Mouse (Mus musculus) limb, embryonic 15.5 days (tissue): ENCODE measurements around the gene I0C0044D17Rik. TPM values are rescaled to one million over a fixed set of nuclear protein-coding genes. Genes with fewer than 3 reads are reported as not detected.

Experiments used
- ATAC-seq: fragments of 200-750 bp; cut with Nextera tagmentation; 2 replicates; pipeline ENCODE4 v1.8.0; 2017; ENCODE audit warnings: low read depth, moderate TSS enrichment; ENCODE audit not compliant: insufficient number of reproducible peaks, low FRiP score, low TSS enrichment
- H3K27ac ChIP-seq: fragments of 300-500 bp; sonication (generic); 2 replicates; pipeline ENCODE4 v1.5.1; 2015; ENCODE audit warnings: moderate library complexity, mild to moderate bottlenecking, inconsistent platforms
- H3K27me3 ChIP-seq: fragments of 300-500 bp; sonication (generic); 2 replicates; pipeline ENCODE4 v1.6.1; 2015; ENCODE audit warnings: inconsistent platforms
- H3K36me3 ChIP-seq: fragments of 300-500 bp; sonication (generic); 2 replicates; pipeline ENCODE4 v1.6.1; 2015; ENCODE audit warnings: inconsistent platforms
- H3K4me1 ChIP-seq: fragments of 300-500 bp; sonication (generic); 2 replicates; pipeline ENCODE4 v1.6.1; 2015; ENCODE audit warnings: inconsistent platforms
- H3K4me2 ChIP-seq: fragments of 300-500 bp; sonication (generic); 2 replicates; pipeline ENCODE4 v1.6.1; 2015; ENCODE audit warnings: mild to moderate bottlenecking, inconsistent platforms
- H3K4me3 ChIP-seq: fragments of 300-500 bp; sonication (generic); 2 replicates; pipeline ENCODE4 v1.5.1; 2015; ENCODE audit warnings: mild to moderate bottlenecking, inconsistent platforms
- H3K9ac ChIP-seq: fragments of 300-500 bp; sonication (generic); 2 replicates; pipeline ENCODE4 v1.6.1; 2015; ENCODE audit warnings: inconsistent platforms
- H3K9me3 ChIP-seq: fragments of 300-500 bp; sonication (generic); 2 replicates; pipeline ENCODE4 v1.6.1; 2016; ENCODE audit warnings: inconsistent platforms
- WGBS: fragments of 180-500 bp; shearing (Covaris S2); methylation state at CpG from one replicate; pipeline ENCODE4 v1.1.7; 2015; 5-methylcytosine and 5-hydroxymethylcytosine counted together
- polyA plus RNA-seq: library from polyadenylated mRNA; unstranded; fragments of >200 nt; fragmentation: Nextera tagmentation; extraction: Ambion mirVana; gene quantifications from 2 replicates; pipeline ENCODE4 v1.2.1, GENCODE M21; 2015

Gene I0C0044D17Rik
- polyA plus RNA-seq, 1 experiment from 2014 or later, result not detected

DNA sequence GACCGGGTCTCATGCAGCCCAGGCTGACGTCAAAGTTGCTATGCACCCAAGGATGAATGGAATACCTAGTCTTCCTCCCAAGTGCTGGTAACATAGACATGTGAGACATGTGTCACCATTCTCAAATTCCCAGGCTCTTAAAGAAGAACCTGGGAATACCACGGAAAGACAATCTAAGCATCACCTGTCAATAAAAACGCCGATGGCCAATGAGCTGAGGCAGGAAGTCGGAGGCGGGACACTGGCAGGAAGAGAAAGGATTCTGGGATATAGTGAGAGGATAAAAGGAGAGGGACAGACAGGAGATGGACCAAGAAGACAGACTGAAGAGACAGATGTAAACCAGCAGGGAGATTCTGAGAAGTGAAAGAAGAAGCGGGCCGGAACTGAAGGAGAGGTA, 30.2 kb downstream of the I0C0044D17Rik start:
- H3K4me2 ChIP-seq, result no peak overlapping the region
- WGBS, result 89% methylated on average over 9 of the region's 9 CpGs

DNA sequence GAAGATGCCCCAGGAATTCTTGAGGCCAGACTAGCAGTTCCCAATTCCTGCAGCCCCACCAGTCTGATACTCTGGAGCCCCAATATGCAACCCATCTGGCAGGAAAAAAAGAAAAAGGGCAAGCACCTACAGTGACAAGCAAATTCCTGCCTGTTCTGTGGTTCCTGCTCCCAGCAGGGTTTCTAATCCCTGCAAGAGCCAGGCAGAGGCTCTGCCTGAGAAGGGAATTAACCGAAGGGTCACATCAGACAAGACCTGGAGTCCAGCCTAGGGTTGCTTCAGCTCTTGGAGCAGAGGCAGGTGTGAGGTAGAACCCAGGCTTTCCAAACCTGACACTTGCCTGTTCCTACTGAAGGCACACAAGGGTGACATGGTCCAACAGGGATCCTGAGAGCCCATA, 32.9 kb downstream of the I0C0044D17Rik start:
- ATAC-seq, result no peak
- 46% methylated on average over 1 of the region's 1 CpGs for WGBS
- Histone ChIP-seq H3K36me3 (no peaks in the 10 kb centered on the region), H3K27me3 (no peaks in the 10 kb centered on the region), H3K4me3 (no peak overlapping the region), H3K27ac (no peak overlapping the region), H3K9me3 (no peaks in the 10 kb centered on the region), H3K4me1 (peaks cover 33% of the 10 kb centered on the region), H3K9ac (no peak overlapping the region), H3K4me2 (no peak overlapping the region)

More for the DNA sequence above, 30.2 kb downstream of the I0C0044D17Rik start:
- no peak overlapping the region for H3K9ac ChIP-seq
- H3K27ac ChIP-seq, result no peak overlapping the region
- peaks cover 44% of the 10 kb centered on the region for H3K4me1 ChIP-seq
- no peaks in the 10 kb centered on the region for H3K9me3 ChIP-seq
- no peak overlapping the region for H3K4me3 ChIP-seq
- H3K36me3 ChIP-seq, result no peaks in the 10 kb centered on the region
- ATAC-seq, result no peak
- H3K27me3 ChIP-seq, result no peaks in the 10 kb centered on the region

DNA sequence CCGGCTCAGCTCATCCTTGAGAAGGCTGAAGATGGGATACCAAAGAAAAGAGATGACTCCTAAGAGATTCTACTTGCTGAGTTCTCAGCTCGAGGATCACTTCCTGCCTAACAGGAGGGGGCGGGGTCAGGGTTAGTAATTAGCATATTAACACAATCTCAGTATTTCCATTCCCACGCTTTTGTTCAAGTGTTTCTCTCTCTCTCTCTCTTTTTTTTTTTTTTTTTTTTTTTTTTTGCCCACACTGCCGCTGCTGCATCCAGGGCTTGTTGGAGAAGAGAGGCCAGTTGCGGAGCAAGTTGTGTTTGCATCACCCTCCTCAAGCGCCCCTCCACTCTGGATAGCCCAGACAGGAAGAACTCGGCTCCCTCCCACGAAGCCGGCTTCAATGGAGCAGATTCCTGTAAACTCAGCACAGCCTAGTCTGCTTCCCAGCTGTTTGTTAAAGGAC, 33.8 kb downstream of the I0C0044D17Rik start:
- H3K36me3 ChIP-seq, result no peaks in the 10 kb centered on the region
- H3K27ac ChIP-seq, result peak overlapping the region; percentile 63
- H3K27me3 ChIP-seq, result no peaks in the 10 kb centered on the region
- no peak for ATAC-seq
- no peaks in the 10 kb centered on the region for H3K9me3 ChIP-seq
- 4% methylated on average over 10 of the region's 10 CpGs for WGBS
- peak overlapping the region; percentile 31 for H3K4me2 ChIP-seq
- peak overlapping the region; percentile 16 for H3K4me3 ChIP-seq
- peaks cover 26% of the 10 kb centered on the region for H3K4me1 ChIP-seq
- H3K9ac ChIP-seq, result no peak overlapping the region

DNA sequence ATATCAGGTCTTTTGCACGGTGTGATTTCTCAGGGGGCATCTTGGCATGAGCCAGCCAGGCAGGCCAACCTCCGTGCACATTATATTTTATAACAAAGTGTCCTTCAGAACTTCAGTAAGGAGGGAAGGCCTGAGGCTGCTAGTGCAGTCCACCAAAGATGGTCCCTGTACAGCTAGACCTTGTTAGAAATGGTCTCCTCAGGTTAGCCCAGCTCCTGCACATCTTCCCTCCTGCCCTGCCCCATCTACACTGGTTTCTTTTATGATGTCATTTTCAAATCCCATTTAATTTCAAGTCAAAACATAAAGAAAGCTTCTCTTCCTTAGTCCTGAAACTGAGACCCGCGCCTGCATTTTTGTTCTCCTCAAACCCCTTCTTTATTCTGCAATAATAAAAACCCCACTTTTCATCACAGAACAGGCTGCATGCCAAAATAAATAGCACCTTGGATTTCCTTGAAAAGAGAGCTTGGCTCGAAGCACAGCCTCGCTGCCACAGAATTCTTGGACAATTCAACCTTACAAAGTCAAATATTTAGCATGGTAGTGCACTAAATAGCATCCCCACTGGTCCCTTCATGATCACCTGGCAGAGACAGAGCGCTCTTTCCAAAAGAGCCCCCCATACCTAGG, 34.4 kb downstream of the I0C0044D17Rik start:
- H3K4me2 ChIP-seq, result peak overlapping the region; percentile 31
- H3K4me3 ChIP-seq, result peak overlapping the region; percentile 16
- ATAC-seq, result no peak
- H3K27ac ChIP-seq, result peak overlapping the region; percentile 63
- peaks cover 25% of the 10 kb centered on the region for H3K4me1 ChIP-seq
- no peaks in the 10 kb centered on the region for H3K27me3 ChIP-seq
- no peaks in the 10 kb centered on the region for H3K9me3 ChIP-seq
- 36% methylated on average over 7 of the region's 7 CpGs for WGBS
- no peak overlapping the region for H3K9ac ChIP-seq
- H3K36me3 ChIP-seq, result no peaks in the 10 kb centered on the region

DNA sequence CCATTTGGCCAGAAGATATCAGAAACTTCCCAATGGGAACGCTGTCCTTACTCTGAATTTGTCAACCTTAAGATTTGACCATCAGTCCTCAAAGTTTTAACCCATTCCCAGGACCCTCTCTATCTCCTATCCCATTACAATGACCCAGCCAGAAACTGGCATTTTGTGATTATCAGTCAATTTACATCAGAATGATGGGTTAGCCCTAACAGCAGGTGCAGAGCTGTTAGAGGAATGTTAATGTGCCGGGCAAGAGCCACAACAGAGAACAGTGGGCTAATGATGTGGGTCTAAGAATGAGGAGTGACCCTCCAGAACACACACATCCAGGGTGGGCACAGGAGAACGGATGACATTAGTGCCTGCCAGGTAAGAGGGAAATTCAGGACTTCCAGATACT, 37.4 kb downstream of the I0C0044D17Rik start:
- H3K27ac ChIP-seq, result no peak overlapping the region
- H3K4me3 ChIP-seq, result no peak overlapping the region
- no peak for ATAC-seq
- WGBS, result 49% methylated on average over 3 of the region's 3 CpGs
- H3K27me3 ChIP-seq, result no peaks in the 10 kb centered on the region
- H3K9ac ChIP-seq, result no peak overlapping the region
- H3K4me2 ChIP-seq, result no peak overlapping the region
- no peaks in the 10 kb centered on the region for H3K36me3 ChIP-seq
- H3K4me1 ChIP-seq, result peaks cover 25% of the 10 kb centered on the region
- H3K9me3 ChIP-seq, result no peaks in the 10 kb centered on the region

DNA sequence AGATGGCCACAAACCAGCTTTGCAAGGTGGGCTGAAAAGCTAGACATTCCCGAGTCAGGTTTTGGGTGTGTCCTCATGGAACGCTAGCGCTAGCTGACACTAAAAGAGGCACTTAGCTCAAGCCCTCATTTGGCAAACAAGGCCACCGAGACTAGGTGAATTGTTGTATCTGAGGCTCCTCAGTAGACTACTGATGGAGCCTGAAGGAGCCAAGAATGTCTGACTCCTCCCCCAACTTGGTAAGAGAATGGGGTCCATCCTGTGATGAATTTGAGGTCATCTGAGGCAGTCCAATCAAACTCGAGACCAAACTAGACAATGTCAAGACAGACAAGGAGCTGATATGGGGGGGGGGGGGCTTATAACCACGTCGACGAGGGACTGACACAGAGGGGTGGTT, 37.8 kb downstream of the I0C0044D17Rik start:
- Histone ChIP-seq H3K9me3 (no peaks in the 10 kb centered on the region), H3K27ac (no peak overlapping the region), H3K4me1 (peaks cover 25% of the 10 kb centered on the region), H3K9ac (no peak overlapping the region), H3K27me3 (no peaks in the 10 kb centered on the region), H3K36me3 (no peaks in the 10 kb centered on the region), H3K4me3 (no peak overlapping the region), H3K4me2 (no peak overlapping the region)
- WGBS, result 53% methylated on average over 8 of the region's 8 CpGs
- no peak for ATAC-seq

DNA sequence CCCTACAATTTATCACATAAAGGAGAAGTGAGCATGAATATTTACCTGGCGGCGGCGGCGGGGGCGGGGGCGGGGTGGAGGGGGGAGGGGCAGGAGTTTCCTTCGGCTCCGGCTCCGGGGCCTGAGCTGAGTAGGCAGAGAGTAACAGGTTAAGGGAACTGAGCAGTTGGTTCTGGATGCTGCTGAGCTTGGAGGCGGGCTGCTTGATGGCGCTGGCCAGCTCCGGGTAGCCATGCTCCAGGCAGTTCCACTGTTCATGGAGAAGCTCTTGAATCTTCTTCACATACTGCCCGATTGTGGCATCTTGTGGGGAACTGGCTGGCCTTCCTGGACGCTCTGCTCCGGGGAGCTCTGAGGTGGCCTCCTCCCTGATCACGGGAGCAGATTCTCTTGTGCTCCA, 45.4 kb downstream of the I0C0044D17Rik start:
- 18% methylated on average over 16 of the region's 16 CpGs for WGBS
- ATAC-seq, result no peak
- H3K4me3 ChIP-seq, result no peak overlapping the region
- 0 out of 2 replicates have a peak, but pooled peaks cover 3% of the 10 kb centered on the region for H3K27me3 ChIP-seq
- 0 out of 2 replicates have a peak, but pooled peaks cover 1% of the 10 kb centered on the region for H3K36me3 ChIP-seq
- H3K9ac ChIP-seq, result no peak overlapping the region
- peak overlapping the region; percentile 12; the same call in 1 of the 2 replicates for H3K4me2 ChIP-seq
- peaks cover 38% of the 10 kb centered on the region for H3K4me1 ChIP-seq
- no peak overlapping the region; the same call in 1 of the 2 replicates for H3K27ac ChIP-seq
- H3K9me3 ChIP-seq, result no peaks in the 10 kb centered on the region

DNA sequence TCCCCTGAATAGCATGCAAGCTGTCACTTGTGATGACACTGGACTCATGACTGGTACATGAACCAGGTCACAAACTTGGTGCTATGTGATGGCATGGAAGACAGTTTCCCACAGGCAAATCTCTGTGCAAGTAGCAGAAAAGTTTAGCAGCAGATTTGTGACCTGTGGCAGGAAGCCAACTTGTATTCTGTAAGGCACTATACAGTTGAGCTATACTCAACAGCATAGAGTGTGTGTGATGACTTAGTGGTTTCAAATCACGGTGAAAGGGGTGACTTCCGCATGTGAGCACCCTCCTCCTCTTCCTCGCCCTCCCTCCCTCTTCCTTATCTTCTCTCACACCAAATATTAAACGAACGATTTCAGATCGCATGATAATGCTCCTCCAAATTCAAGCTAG, 46.2 kb downstream of the I0C0044D17Rik start:
- Histone ChIP-seq H3K4me3 (no peak overlapping the region), H3K36me3 (0 out of 2 replicates have a peak, but pooled peaks cover 4% of the 10 kb centered on the region), H3K4me1 (peaks cover 38% of the 10 kb centered on the region), H3K27me3 (0 out of 2 replicates have a peak, but pooled peaks cover 3% of the 10 kb centered on the region), H3K27ac (peak overlapping the region; percentile 57; the same call in 1 of the 2 replicates), H3K9me3 (no peaks in the 10 kb centered on the region), H3K4me2 (no peak overlapping the region), H3K9ac (no peak overlapping the region)
- ATAC-seq, result no peak
- 51% methylated on average over 6 of the region's 6 CpGs for WGBS

DNA sequence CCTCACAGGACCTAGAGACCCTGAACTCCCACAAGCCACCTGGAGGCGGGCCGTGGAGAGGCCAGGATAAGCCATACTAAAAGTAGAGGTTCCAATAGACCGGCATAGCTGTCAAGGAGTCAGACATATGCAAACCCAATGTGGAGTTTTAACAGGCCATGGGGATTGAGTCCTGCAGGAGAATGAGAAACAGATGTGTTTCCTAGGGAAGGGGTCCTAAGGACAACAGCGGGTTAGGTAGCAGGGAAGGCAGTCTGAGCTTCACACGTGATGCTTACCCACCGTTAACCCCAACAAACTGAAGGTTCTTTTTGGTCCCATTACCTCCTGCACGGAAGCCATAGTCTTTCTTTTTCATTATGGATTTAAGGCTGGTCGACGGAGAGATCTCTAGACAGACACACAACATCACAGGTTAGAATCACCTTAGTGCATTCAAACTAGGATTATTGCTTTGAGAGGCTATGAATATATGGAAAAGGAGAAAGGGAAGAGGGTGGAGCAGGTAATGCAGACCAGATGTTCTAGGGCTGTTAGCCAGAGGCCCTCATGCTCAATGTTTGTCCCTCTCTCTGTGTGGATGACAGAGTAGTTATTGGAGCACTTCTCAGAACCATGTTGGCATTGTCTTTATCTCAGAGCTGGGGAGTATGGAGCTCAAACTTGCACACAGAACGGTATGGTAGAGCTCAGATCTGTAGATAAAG, 46.8 kb downstream of the I0C0044D17Rik start:
- no peak overlapping the region for H3K4me2 ChIP-seq
- 0 out of 2 replicates have a peak, but pooled peaks cover 3% of the 10 kb centered on the region for H3K27me3 ChIP-seq
- ATAC-seq, result no peak
- H3K4me3 ChIP-seq, result no peak overlapping the region
- peak overlapping the region; percentile 57 for H3K27ac ChIP-seq
- H3K9me3 ChIP-seq, result no peaks in the 10 kb centered on the region
- H3K36me3 ChIP-seq, result peaks cover 9% of the 10 kb centered on the region; the same call in 1 of the 2 replicates
- 37% methylated on average over 10 of the region's 10 CpGs for WGBS
- no peak overlapping the region for H3K9ac ChIP-seq
- peaks cover 38% of the 10 kb centered on the region for H3K4me1 ChIP-seq

DNA sequence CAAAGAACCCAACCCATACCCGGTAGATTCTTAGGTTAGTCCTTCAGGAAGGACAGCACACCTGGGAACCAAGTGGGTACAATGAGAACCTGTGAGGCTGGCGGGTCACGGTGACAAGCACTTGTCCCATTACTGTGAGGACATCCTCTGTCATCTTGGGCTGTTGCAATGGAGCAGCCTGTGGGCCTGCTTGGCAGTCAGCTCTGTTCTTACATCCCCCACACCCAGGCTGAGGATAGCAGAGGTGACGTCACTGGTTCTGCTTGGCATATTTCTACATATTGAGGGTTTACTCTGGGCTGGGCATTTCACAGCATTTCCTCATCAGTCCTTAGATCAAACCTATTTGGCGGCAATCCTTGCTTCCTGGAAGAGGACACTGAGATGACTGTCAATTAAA, 49.9 kb downstream of the I0C0044D17Rik start:
- 92% methylated on average over 5 of the region's 5 CpGs for WGBS
- peaks cover 24% of the 10 kb centered on the region for H3K4me1 ChIP-seq
- peaks cover 16% of the 10 kb centered on the region for H3K36me3 ChIP-seq
- H3K27ac ChIP-seq, result no peak overlapping the region
- no peak overlapping the region for H3K9ac ChIP-seq
- H3K4me3 ChIP-seq, result no peak overlapping the region
- no peaks in the 10 kb centered on the region for H3K27me3 ChIP-seq
- no peaks in the 10 kb centered on the region for H3K9me3 ChIP-seq
- H3K4me2 ChIP-seq, result no peak overlapping the region
- no peak for ATAC-seq
